Mouse (Mus musculus) MEL (cell line): ENCODE measurements around the gene Wdr78. TPM values are rescaled to one million over a fixed set of nuclear protein-coding genes. Genes with fewer than 3 reads are reported as not detected.

Source experiments
- DNase-seq: peaks from one replicate; pipeline ENCODE4 v3.0.0; 2011; ENCODE audit warnings: low read depth, low spot score
- H3K27ac ChIP-seq: 2 replicates; pipeline ENCODE4 v1.5.1; 2012; ENCODE audit warnings: low read depth, mild to moderate bottlenecking, control low read depth, low read length, moderate library complexity; ENCODE audit not compliant: control insufficient read depth
- H3K27me3 ChIP-seq, 2 experiments: fragments of 150-350 bp in 1 of 2; sonication (generic) in 1 of 2; 2 replicates each; pipeline ENCODE4 v1.6.1; 2012; ENCODE audit warnings: low read length in 2 of 2, mild to moderate bottlenecking in 2 of 2, improper control_type of control experiment in 1 of 2, moderate library complexity in 1 of 2; ENCODE audit not compliant: insufficient read depth in 2 of 2, control insufficient read depth in 1 of 2
- H3K36me3 ChIP-seq, 2 experiments: 2 replicates each; pipeline ENCODE4 v1.6.1; 2012 to 2014; ENCODE audit warnings: low read length in 2 of 2, improper control_type of control experiment in 1 of 2, inconsistent platforms in 1 of 2, mild to moderate bottlenecking in 1 of 2; ENCODE audit not compliant: insufficient read depth in 2 of 2, control insufficient read depth in 1 of 2
- H3K4me1 ChIP-seq, 2 experiments: fragments of 150-350 bp in 1 of 2; sonication (generic) in 1 of 2; 2 replicates each; pipeline ENCODE4 v1.6.1; 2012; ENCODE audit warnings: low read length in 2 of 2, improper control_type of control experiment in 1 of 2, mild to moderate bottlenecking in 1 of 2; ENCODE audit not compliant: insufficient read depth in 2 of 2, control insufficient read depth in 1 of 2
- H3K4me3 ChIP-seq, 2 experiments: fragments of 150-350 bp in 1 of 2; sonication (generic) in 1 of 2; 2 replicates each; pipeline ENCODE4 v1.5.1; 2012; ENCODE audit warnings: low read depth in 2 of 2, low read length in 2 of 2, mild to moderate bottlenecking in 2 of 2, moderate library complexity in 2 of 2, control low read depth in 1 of 2, improper control_type of control experiment in 1 of 2; ENCODE audit not compliant: control insufficient read depth in 1 of 2, insufficient read depth in 1 of 2
- H3K79me2 ChIP-seq: 2 replicates; pipeline ENCODE4 v1.6.1; 2012; ENCODE audit warnings: mild to moderate bottlenecking, low read length, moderate library complexity; ENCODE audit not compliant: control insufficient read depth, poor library complexity, insufficient read depth
- H3K9ac ChIP-seq: 2 replicates; pipeline ENCODE4 v1.6.1; 2012; ENCODE audit warnings: low read depth, mild to moderate bottlenecking, control low read depth, low read length, moderate library complexity; ENCODE audit not compliant: control insufficient read depth, poor library complexity, severe bottlenecking
- H3K9me3 ChIP-seq: fragments of 150-350 bp; sonication (generic); replicated peaks from 2 replicates; pipeline ENCODE4 v1.6.1; 2012; ENCODE audit warnings: mild to moderate bottlenecking, low read length, improper control_type of control experiment, moderate library complexity; ENCODE audit not compliant: insufficient read depth
- CHD1 ChIP-seq: IDR thresholded peaks from 2 replicates; pipeline ENCODE4 v1.6.1; 2012; ENCODE audit warnings: low read depth, mild to moderate bottlenecking, inconsistent platforms, low read length, improper control_type of control experiment
- E2F4 ChIP-seq: IDR thresholded peaks from 2 replicates; pipeline ENCODE4 v1.6.1; 2011; ENCODE audit warnings: low read depth, low read length, improper control_type of control experiment, borderline replicate concordance
- EP300 ChIP-seq, 2 experiments: IDR thresholded peaks; 2 replicates each; pipeline ENCODE4 v1.6.1; 2011; ENCODE audit warnings: improper control_type of control experiment in 2 of 2, low read length in 2 of 2, low read depth in 1 of 2, mild to moderate bottlenecking in 1 of 2
- GABPA ChIP-seq: IDR thresholded peaks from 2 replicates; pipeline ENCODE4 v1.6.1; 2012; ENCODE audit warnings: low read depth, mild to moderate bottlenecking, inconsistent platforms, low read length, improper control_type of control experiment, moderate library complexity
- GATA1 ChIP-seq: IDR thresholded peaks from 2 replicates; pipeline ENCODE4 v1.6.1; 2011; ENCODE audit warnings: low read depth, low read length, improper control_type of control experiment
- HCFC1 ChIP-seq: IDR thresholded peaks from 2 replicates; pipeline ENCODE4 v1.6.1; 2012; ENCODE audit warnings: low read depth, mild to moderate bottlenecking, inconsistent platforms, low read length, improper control_type of control experiment, moderate library complexity
- MAX ChIP-seq: IDR thresholded peaks from 2 replicates; pipeline ENCODE4 v1.6.1; 2011; ENCODE audit warnings: low read length, improper control_type of control experiment
- MYB ChIP-seq: IDR thresholded peaks from 2 replicates; pipeline ENCODE4 v1.6.1; 2011; ENCODE audit warnings: mild to moderate bottlenecking, low read depth, low read length, improper control_type of control experiment
- MYC ChIP-seq: IDR thresholded peaks from 2 replicates; pipeline ENCODE4 v1.6.1; 2011; ENCODE audit warnings: low read depth, mild to moderate bottlenecking, low read length, improper control_type of control experiment, moderate library complexity
- NELFE ChIP-seq: IDR thresholded peaks from 2 replicates; pipeline ENCODE4 v1.6.1; 2011; ENCODE audit warnings: low read depth, low read length, improper control_type of control experiment
- POLR2A ChIP-seq, 2 experiments: IDR thresholded peaks; 2 replicates each; pipeline ENCODE4 v1.6.1; 2011 to 2012; ENCODE audit warnings: low read length in 2 of 2, mild to moderate bottlenecking in 2 of 2, control low read depth in 1 of 2, improper control_type of control experiment in 1 of 2, low read depth in 1 of 2, moderate library complexity in 1 of 2; ENCODE audit not compliant: control insufficient read depth in 1 of 2, insufficient read depth in 1 of 2, poor library complexity in 1 of 2
- POLR2AphosphoS2 ChIP-seq: IDR thresholded peaks from 2 replicates; pipeline ENCODE4 v1.6.1; 2011; ENCODE audit warnings: low read length, improper control_type of control experiment
- SIN3A ChIP-seq: IDR thresholded peaks from 2 replicates; pipeline ENCODE4 v1.6.1; 2012; ENCODE audit warnings: low read length, improper control_type of control experiment, inconsistent platforms
- UBTF ChIP-seq: IDR thresholded peaks from 2 replicates; pipeline ENCODE4 v1.6.1; 2012; ENCODE audit warnings: low read depth, mild to moderate bottlenecking, inconsistent platforms, low read length, improper control_type of control experiment, moderate library complexity, borderline replicate concordance; ENCODE audit not compliant: insufficient read depth
- USF1 ChIP-seq: IDR thresholded peaks from 2 replicates; pipeline ENCODE4 v1.6.1; 2014; ENCODE audit warnings: low read depth, mild to moderate bottlenecking, inconsistent platforms, low read length, improper control_type of control experiment, moderate library complexity
- USF2 ChIP-seq, 2 experiments: IDR thresholded peaks; 2 replicates each; pipeline ENCODE4 v1.6.1; 2011 to 2012; ENCODE audit warnings: improper control_type of control experiment in 2 of 2, low read length in 2 of 2, borderline replicate concordance in 1 of 2, inconsistent platforms in 1 of 2, low read depth in 1 of 2, mild to moderate bottlenecking in 1 of 2; ENCODE audit not compliant: insufficient read depth in 1 of 2
- polyA plus RNA-seq, 2 experiments: library from polyadenylated mRNA; stranded (reverse) in 1 of 2; unstranded in 1 of 2; fragments of >175 nt in 1 of 2; fragments of >200 nt in 1 of 2; gene quantifications; 2 replicates each; pipeline versions ENCODE4 v1.2.1 to v1.2.4; 2012; ENCODE audit warnings: low replicate concordance in 2 of 2, low read depth in 1 of 2; ENCODE audit not compliant: insufficient read length in 2 of 2, insufficient read depth in 1 of 2, missing spikeins in 1 of 2
- total RNA-seq: library from RNA; depleted of rRNA; stranded (reverse); fragments of 300-350 nt; gene quantifications from 2 replicates; pipeline ENCODE4 v1.2.3, GENCODE M21; 2012

Wdr78 gene
- total and polyA plus RNA-seq, 3 experiments = 0.77 to 1.2 TPM; not detected in 1

DNA sequence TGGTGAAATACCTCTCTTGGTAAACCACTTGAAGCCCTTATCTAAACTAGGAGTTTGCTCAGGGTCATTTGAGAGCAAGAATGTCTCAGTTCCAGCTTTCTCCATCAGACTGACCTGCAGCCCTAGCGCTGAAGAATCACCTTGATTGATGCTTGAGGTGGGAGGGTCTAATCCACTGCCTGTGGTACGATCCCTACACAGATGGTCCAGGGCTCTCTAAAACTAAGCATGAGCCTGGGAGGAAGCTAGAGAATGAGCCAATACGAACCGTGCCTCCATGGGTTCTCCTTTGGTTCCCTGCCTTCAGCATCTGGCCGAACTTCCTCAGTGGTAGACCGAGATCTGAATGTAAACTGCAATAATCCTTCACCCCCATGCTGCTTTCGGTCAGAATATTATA, 86.6 kb downstream of the Wdr78 start:
- no peaks in the 10 kb centered on the region for H3K4me1 ChIP-seq
- no peak overlapping the region for H3K9ac ChIP-seq
- no peak overlapping the region for H3K27ac ChIP-seq
- no peak for TF ChIP-seq POLR2A (IDR thresholded peaks at IDR 0.05; ENCODE audit: control insufficient read depth in 1 of 2, insufficient read depth in 1 of 2, low read depth in 1 of 2, low read length in 2 of 2, poor library complexity in 1 of 2)
- no peak for TF ChIP-seq USF2 (IDR thresholded peaks at IDR 0.05; ENCODE audit: borderline replicate concordance in 1 of 2, insufficient read depth in 1 of 2, low read depth in 1 of 2, low read length in 2 of 2)
- no peak for TF ChIP-seq GATA1
- TF ChIP-seq UBTF = no peak
- no peak overlapping the region for H3K4me3 ChIP-seq
- H3K27me3 ChIP-seq = no peaks in the 10 kb centered on the region
- no peaks in the 10 kb centered on the region for H3K36me3 ChIP-seq
- no peak for DNase-seq
- H3K9me3 ChIP-seq = no peaks in the 10 kb centered on the region
- H3K79me2 ChIP-seq = no peaks in the 10 kb centered on the region

GRCm38 (mm10) chr4:103026621-103027020, 87.7 kb downstream of the Wdr78 start, which contains the start of gene Insl5:
Gene Insl5, minus strand, starts transcription at chr4:103026842.
- Histone ChIP-seq H3K27ac (no peak within 1 kb of the TSS), H3K4me1 (no peaks in the 10 kb centered on the region), H3K27me3 (no peaks in the 10 kb centered on the region), H3K4me3 (no peak within 1 kb of the TSS), H3K79me2 (no peaks in the 10 kb centered on the region), H3K9ac (no peak within 1 kb of the TSS), H3K36me3 (no peaks in the 10 kb centered on the region), H3K9me3 (no peaks in the 10 kb centered on the region)
- no peak for DNase-seq
- no peak for TF ChIP-seq EP300 (IDR thresholded peaks at IDR 0.05; ENCODE audit: low read depth in 1 of 2, low read length in 2 of 2)
- TF ChIP-seq GABPA = no peak
- no peak for TF ChIP-seq MYC
- no peak for TF ChIP-seq NELFE
- no peak for TF ChIP-seq USF1

- Histone ChIP-seq H3K36me3 (no peaks in the 10 kb centered on the region), H3K9ac (no peak overlapping the region), H3K27ac (no peak overlapping the region), H3K9me3 (no peaks in the 10 kb centered on the region), H3K4me1 (no peaks in the 10 kb centered on the region), H3K27me3 (no peaks in the 10 kb centered on the region; a peak in 1 of 4 replicates), H3K79me2 (no peaks in the 10 kb centered on the region), H3K4me3 (no peak overlapping the region)
- TF ChIP-seq POLR2AphosphoS2 = no peak
- no peak for TF ChIP-seq MYB
- TF ChIP-seq CHD1 = no peak
- TF ChIP-seq E2F4 = no peak
- no peak for TF ChIP-seq MAX
- TF ChIP-seq GATA1 = no peak
- no peak for TF ChIP-seq NELFE
- no peak for TF ChIP-seq SIN3A
- no peak for TF ChIP-seq POLR2A (IDR thresholded peaks at IDR 0.05; ENCODE audit: control insufficient read depth in 1 of 2, insufficient read depth in 1 of 2, low read depth in 1 of 2, low read length in 2 of 2, poor library complexity in 1 of 2)
- no peak for TF ChIP-seq HCFC1
- DNase-seq = no peak
Observed at GRCm38 (mm10) chr4:103013490-103013889, 100.9 kb downstream of the Wdr78 start.
